Mouse (Mus musculus) mouse trophoblast stem cell (cell line): ENCODE data around the gene Arntl.

Experiments
- in situ Hi-C, 2 experiments: fragments of 300-500 bp; cut with MseI, MboI; formaldehyde crosslinking; loops; 2 replicates in 1 of 2; 3 replicates in 1 of 2; pipeline ENCODE4 v1.15.1; 2025

Gene Arntl

GRCm38 (mm10) chr7:113249134-113249825 lies 42.0 kb downstream of the Arntl start:
- in situ Hi-C loops, result no loop called here

- in situ Hi-C loops, result loop anchor here (5.0 to 25.0 kb wide), 2 partner anchors 108 to 313 kb away; no protein-coding TSS in a partner anchor
Measured at GRCm38 (mm10) chr7:113250433-113250991, 43.2 kb downstream of the Arntl start.

GRCm38 (mm10) chr7:113251001-113251400 lies 43.7 kb downstream of the Arntl start:
- in situ Hi-C loops, result loop anchor here (5.0 to 25.0 kb wide), 2 partner anchors 109 to 314 kb away; no protein-coding TSS in a partner anchor

GRCm38 (mm10) chr7:113251554-113251953 lies 44.3 kb downstream of the Arntl start:
- in situ Hi-C loops, result loop anchor here (5.0 to 25.0 kb wide), 2 partner anchors 109 to 314 kb away; no protein-coding TSS in a partner anchor

- in situ Hi-C loops, result loop anchor here (5.0 to 25.0 kb wide), 2 partner anchors 112 to 317 kb away; no protein-coding TSS in a partner anchor
Measured at GRCm38 (mm10) chr7:113253777-113254405, 46.6 kb downstream of the Arntl start.

GRCm38 (mm10) chr7:113256046-113256445 lies 48.8 kb downstream of the Arntl start:
- in situ Hi-C loops, result loop anchor here in 1 of 2 experiments (25.0 kb wide), 1 partner anchor 319 kb away; no protein-coding TSS in a partner anchor

GRCm38 (mm10) chr7:113258430-113258829 lies 51.2 kb downstream of the Arntl start:
- in situ Hi-C loops, result loop anchor here in 1 of 2 experiments (25.0 kb wide), 1 partner anchor 321 kb away; no protein-coding TSS in a partner anchor

- in situ Hi-C loops, result loop anchor here in 1 of 2 experiments (25.0 kb wide), 1 partner anchor 323 kb away; no protein-coding TSS in a partner anchor
Measured at GRCm38 (mm10) chr7:113260321-113261167, 53.3 kb downstream of the Arntl start.

- in situ Hi-C loops, result loop anchor here in 1 of 2 experiments (25.0 kb wide), 1 partner anchor 324 kb away; no protein-coding TSS in a partner anchor
Measured at GRCm38 (mm10) chr7:113261690-113262089, 54.4 kb downstream of the Arntl start.

GRCm38 (mm10) chr7:113262510-113263467 lies 55.5 kb downstream of the Arntl start:
- in situ Hi-C loops, result loop anchor here in 1 of 2 experiments (25.0 kb wide), 1 partner anchor 325 kb away; no protein-coding TSS in a partner anchor

- in situ Hi-C loops, result loop anchor here in 1 of 2 experiments (25.0 kb wide), 1 partner anchor 327 kb away; no protein-coding TSS in a partner anchor
Measured at GRCm38 (mm10) chr7:113263990-113264389, 56.7 kb downstream of the Arntl start.

GRCm38 (mm10) chr7:113268287-113268686 lies 61.0 kb downstream of the Arntl start:
- in situ Hi-C loops, result loop anchor here in 1 of 2 experiments (25.0 kb wide), 1 partner anchor 331 kb away; no protein-coding TSS in a partner anchor

- in situ Hi-C loops, result loop anchor here in 1 of 2 experiments (25.0 kb wide), 1 partner anchor 332 kb away; no protein-coding TSS in a partner anchor
Measured at GRCm38 (mm10) chr7:113269081-113269480, 61.8 kb downstream of the Arntl start.

GRCm38 (mm10) chr7:113269921-113270320 lies 62.7 kb downstream of the Arntl start:
- in situ Hi-C loops, result loop anchor here in 1 of 2 experiments (25.0 kb wide), 1 partner anchor 333 kb away; no protein-coding TSS in a partner anchor

GRCm38 (mm10) chr7:113270551-113270950 lies 63.3 kb downstream of the Arntl start:
- in situ Hi-C loops, result loop anchor here in 1 of 2 experiments (25.0 kb wide), 1 partner anchor 333 kb away; no protein-coding TSS in a partner anchor

- in situ Hi-C loops, result loop anchor here in 1 of 2 experiments (25.0 kb wide), 1 partner anchor 334 kb away; no protein-coding TSS in a partner anchor
Measured at GRCm38 (mm10) chr7:113270991-113271390, 63.7 kb downstream of the Arntl start.

- in situ Hi-C loops, result loop anchor here in 1 of 2 experiments (25.0 kb wide), 1 partner anchor 335 kb away; no protein-coding TSS in a partner anchor
Measured at GRCm38 (mm10) chr7:113272338-113272997, 65.2 kb downstream of the Arntl start.

GRCm38 (mm10) chr7:113277245-113277644 lies 70.0 kb downstream of the Arntl start:
- in situ Hi-C loops, result no loop called here

GRCm38 (mm10) chr7:113278493-113278892 lies 71.2 kb downstream of the Arntl start:
- in situ Hi-C loops, result no loop called here
